Mouse (Mus musculus): ENCODE results near the gene Cacnb4.

Gene Cacnb4

DNA sequence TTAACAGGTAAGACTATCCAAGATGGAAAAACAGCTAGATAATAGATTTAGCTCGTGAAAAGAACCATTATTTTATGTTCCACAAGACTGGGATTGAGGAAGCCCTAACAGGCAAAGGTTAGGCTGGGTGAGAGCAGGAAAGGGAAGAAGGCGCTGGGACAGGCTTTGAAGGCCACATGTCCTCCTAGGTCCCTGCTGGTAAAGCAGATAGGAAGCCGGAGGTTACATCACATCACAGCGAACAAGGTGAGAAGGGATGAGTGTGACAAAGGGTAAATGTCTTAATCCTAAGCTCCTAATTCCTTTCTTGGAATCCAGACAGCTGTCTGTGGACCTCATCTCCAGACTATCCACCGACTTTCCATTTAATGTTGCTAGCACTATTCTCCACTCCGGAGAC lies 257.3 kb downstream of the Cacnb4 start:
- no peak for DNase-seq

DNA sequence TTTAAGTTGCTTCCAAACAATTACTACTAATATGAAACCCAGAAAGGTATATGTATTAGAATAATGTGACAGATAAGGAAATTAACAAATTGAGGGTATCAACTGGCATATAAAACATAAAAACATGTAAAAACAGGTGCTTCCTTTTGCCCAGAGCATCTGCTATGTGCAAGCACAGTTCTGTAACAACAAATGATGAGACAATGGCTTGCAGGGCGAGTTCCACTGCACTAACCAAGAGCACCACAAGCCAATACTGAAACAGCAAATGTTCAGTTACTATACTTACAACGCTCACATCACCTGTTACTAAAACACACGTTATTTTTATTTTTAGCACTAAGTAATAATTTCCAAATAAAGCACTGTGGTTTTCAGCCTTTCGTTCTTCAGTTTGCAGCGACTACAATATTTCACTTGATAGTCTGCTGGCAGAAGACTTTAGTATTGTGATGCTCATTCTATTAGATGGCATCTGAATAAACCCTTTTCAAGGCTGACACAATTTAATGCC lies 264.1 kb downstream of the Cacnb4 start:
- no peak for DNase-seq

DNA sequence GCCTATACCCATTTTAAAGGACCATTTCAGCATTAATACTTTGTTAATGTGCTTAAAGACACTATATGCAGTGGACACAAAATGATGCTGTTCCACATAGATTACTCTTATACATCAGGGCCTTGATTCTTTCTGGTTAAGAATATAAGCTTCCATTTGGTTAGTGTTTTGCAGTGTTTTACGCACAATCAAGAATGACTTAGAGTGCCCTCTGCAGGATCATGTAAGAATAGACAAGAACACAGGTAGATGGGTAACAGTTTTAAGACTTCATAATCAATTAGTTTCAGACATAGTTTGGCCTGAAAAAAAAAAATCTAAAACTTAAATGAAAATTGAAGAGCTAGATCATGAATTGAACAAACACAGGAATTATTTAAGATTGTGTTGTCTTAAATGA lies 270.2 kb downstream of the Cacnb4 start:
- DNase-seq = no peak

DNA sequence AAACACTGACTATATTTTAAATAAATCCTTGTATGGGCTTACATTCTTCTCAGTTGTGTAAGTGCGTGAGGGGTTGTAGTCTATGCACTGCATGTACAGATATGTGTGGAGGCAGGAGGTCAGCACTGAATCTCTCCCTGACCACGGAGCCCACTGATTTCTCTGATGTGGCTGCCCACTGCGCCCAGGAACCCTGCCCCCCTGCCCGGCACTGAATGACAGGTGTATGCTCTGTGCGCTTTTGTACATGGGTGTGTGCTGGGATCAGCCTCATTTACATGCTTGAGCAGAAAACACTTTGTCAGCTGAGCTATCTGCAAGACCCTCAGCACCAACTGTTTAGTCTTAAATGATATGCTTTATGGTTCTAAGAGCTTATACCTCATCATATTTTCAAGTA lies 271.4 kb downstream of the Cacnb4 start:
- no peak for DNase-seq

DNA sequence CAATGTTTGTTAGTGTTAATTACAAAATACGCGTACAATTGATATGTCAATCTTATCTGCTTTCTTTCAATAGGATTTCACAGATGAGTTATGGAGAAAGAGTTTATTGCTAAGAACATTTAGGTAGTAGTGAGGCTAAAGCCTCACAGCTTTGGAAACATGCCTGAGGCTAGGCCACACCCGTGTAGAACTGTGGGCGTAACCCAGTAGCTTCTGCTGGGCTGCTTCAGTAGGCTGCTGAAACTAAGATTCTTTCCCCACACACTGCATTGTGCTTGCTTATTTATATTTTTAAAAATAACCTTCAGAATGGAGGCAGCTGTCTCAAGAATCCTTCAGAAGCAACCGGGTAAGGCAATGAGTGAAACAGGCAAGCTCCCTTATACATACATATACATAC lies 282.1 kb downstream of the Cacnb4 start:
- no peak for DNase-seq

DNA sequence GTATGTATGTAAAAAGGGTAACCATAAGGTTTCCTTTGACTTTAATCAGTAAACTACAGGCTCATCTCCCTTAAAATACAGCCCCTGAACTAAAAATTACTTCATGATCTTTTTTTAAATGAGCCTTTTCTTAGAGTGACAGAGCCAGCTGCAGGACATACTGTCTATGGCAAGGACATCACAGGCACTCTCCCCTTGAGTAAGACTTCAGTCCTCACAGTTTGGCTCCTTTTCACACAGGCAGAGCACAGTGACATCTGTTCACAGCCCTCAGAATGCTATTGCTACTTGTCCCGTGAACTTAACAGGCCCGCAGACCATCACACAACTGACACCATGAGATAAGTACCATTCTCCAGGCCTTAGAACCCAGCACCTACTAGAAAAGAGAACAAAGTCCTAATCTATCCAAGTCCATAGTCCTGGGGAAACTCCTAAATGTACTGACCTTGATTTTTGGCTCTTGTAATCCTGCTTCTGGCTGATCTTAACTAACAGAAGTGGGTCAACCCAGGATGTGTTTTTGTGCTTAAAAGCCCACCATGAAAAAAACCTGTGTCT lies 286.1 kb downstream of the Cacnb4 start:
- DNase-seq = no peak

DNA sequence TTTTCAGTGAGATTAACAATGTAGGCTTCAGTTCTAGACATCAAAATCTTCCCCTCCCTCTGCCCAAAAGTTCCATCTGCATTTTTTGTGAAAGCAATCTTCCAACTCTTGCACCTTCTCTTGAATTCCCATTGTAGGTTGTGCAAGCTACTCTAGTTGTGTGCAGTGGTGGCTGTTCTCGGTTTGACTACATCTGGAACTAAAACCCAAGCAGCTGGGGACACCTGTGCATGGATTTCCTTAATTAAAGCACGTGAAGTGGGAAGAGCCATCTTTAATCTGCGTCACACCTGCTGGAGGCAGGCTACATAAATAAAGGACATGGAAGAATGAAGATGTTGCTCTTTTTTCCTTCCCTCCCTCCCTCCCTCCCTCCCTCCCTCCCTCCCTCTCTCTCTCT lies 286.7 kb downstream of the Cacnb4 start:
- DNase-seq = no peak

DNA sequence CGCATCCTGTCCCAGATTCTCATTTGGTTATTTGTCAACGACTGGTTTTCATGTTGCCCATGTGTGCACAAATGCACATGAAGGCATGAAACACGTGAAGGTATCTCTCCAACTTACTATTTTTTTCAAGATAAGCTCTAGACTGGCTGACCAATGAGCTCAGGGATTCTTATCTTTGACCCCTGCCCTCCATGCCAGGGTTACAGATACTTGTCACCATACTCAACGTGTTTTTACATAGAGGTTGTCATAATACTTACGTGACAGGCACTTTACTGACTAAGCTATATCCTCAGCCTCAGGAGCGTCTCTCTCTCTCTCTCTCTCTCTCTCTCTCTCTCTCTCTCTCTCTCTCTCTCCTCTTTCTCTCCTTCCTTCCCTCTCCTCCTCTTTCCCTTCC lies 290.2 kb downstream of the Cacnb4 start:
- DNase-seq = no peak

DNA sequence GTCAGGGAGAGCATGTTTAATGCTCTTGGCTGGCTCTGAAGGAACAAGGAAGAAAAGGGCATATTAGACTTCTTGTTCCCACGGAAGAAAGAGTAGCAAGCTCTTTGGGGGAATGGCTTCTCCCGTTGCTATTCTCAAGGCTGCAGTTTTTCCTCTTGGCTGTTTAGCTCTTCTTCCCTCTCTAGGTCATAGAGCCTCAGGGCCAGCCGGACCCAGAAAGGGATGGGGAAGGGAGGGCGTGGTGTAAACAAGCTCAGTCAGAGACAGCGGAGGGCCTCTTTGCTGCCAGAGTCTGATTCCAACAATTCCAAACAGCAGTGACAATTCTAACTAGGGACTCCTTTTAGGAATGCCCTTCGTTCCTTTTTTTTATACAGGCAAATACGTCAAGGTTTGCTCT lies 290.6 kb downstream of the Cacnb4 start:
- DNase-seq = no peak

DNA sequence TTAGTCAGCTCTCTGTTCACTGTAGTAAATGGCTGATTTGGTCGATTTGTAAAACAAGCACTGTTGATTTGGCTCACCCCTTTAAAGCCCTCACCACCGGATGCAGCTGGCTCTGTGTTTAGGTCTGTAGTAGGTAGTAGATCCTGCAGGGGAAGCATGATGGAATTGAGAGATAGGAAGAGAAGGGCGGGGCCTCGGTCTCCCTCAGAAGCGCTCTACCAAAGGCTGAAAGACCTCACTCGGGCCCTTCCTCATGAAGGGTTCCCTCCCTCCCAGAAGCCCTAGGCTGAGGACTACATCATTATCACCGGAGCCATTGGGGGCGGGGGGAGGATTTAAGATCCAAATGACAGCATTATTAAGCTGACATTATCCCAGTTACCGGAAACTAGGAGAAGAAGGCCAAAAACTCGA lies 297.8 kb downstream of the Cacnb4 start:
- DNase-seq = peak; percentile 2

DNA sequence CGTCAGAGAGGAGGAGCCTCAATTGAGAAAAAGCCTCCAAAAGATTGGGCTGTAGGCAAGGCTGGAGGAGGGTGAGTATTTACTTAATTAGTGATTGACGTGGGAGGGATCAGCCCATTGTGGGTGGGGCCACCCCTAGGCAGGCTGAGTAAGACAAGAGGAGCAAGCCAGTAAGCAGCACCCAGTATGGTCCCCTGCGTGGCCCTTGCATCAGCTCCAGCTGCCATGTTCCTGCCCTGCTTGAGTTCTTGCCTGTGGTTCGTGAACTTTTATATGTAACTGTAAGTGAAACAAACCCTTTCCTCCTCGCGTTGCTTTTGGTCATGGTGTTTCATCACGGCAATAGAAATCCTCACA lies 298.2 kb downstream of the Cacnb4 start, which contains the start of gene Neb:
Gene Neb (minus strand): TSS at position 27 of the 357 bp plus-strand sequence.
- peak; percentile 9 to 11 for DNase-seq
